Mouse (Mus musculus) lung, embryonic 16.5 days (tissue): ENCODE measurements around the gene Suv39h2. TPM values are rescaled to one million over a fixed set of nuclear protein-coding genes. Genes with fewer than 3 reads are reported as not detected.

ENCODE experiments used
- ATAC-seq: fragments of 200-750 bp; cut with Nextera tagmentation; 2 replicates; pipeline ENCODE4 v1.8.0; 2017; ENCODE audit warnings: low read depth, mild to moderate bottlenecking, moderate library complexity
- H3K27ac ChIP-seq: fragments of 300-500 bp; sonication (generic); 2 replicates; pipeline ENCODE4 v1.5.1; 2014; ENCODE audit warnings: mild to moderate bottlenecking, control low read depth, low read length
- H3K27me3 ChIP-seq: fragments of 300-500 bp; sonication (generic); 2 replicates; pipeline ENCODE4 v1.6.1; 2014; ENCODE audit warnings: low read depth, low read length, mixed read lengths; ENCODE audit not compliant: control insufficient read depth, insufficient read depth
- H3K36me3 ChIP-seq: fragments of 300-500 bp; sonication (generic); 2 replicates; pipeline ENCODE4 v1.6.1; 2014; ENCODE audit warnings: low read length; ENCODE audit not compliant: control insufficient read depth, insufficient read depth
- H3K4me1 ChIP-seq: fragments of 300-500 bp; sonication (generic); replicated peaks from 2 replicates; pipeline ENCODE4 v1.6.1; 2014; ENCODE audit warnings: low read length, mixed read lengths; ENCODE audit not compliant: control insufficient read depth, insufficient read depth
- H3K4me2 ChIP-seq: fragments of 300-500 bp; sonication (generic); 2 replicates; pipeline ENCODE4 v1.6.1; 2014; ENCODE audit warnings: low read depth, low read length, control low read depth
- H3K4me3 ChIP-seq: fragments of 300-500 bp; sonication (generic); 2 replicates; pipeline ENCODE4 v1.5.1; 2014; ENCODE audit warnings: mild to moderate bottlenecking, low read length, control low read depth
- H3K9ac ChIP-seq: fragments of 300-500 bp; sonication (generic); 2 replicates; pipeline ENCODE4 v1.6.1; 2014; ENCODE audit warnings: low read length, control low read depth
- H3K9me3 ChIP-seq: fragments of 300-500 bp; sonication (generic); 2 replicates; pipeline ENCODE4 v1.6.1; 2016; ENCODE audit warnings: low read length; ENCODE audit not compliant: control insufficient read depth
- WGBS: fragments of 180-500 bp; shearing (Covaris S2); extraction: QIAGEN DNeasy Blood & Tissue Kit; methylation state at CpG from one replicate; pipeline ENCODE4 v1.1.7; 2014; 5-methylcytosine and 5-hydroxymethylcytosine counted together
- polyA plus RNA-seq: library from polyadenylated mRNA; unstranded; fragments of >200 nt; fragmentation: Nextera tagmentation; extraction: Ambion mirVana; gene quantifications from 2 replicates; pipeline ENCODE4 v1.2.1, GENCODE M21; 2015

Suv39h2 gene
- polyA plus RNA-seq, 1 experiment from 2014 or later, result 13.5 TPM

- H3K27me3 ChIP-seq, result no peaks in the 10 kb centered on the region
- peaks cover 7% of the 10 kb centered on the region; the same call in 1 of the 2 replicates for H3K4me1 ChIP-seq
- H3K4me3 ChIP-seq, result no peak overlapping the region
- H3K36me3 ChIP-seq, result no peaks in the 10 kb centered on the region
- no peak overlapping the region for H3K27ac ChIP-seq
- WGBS, result 53% methylated on average over 3 of the region's 3 CpGs
- ATAC-seq, result no peak
- H3K9me3 ChIP-seq, result no peaks in the 10 kb centered on the region
- peak overlapping the region; percentile 62; the same call in 1 of the 2 replicates for H3K4me2 ChIP-seq
- no peak overlapping the region for H3K9ac ChIP-seq
Observed at GRCm38 (mm10) chr2:3475746-3476251, 968 bp upstream of the Suv39h2 start.

GRCm38 (mm10) chr2:3474361-3474805, 448 bp downstream of the Suv39h2 start:
- under 1% methylated on average over 41 of the region's 46 CpGs for WGBS
- H3K36me3 ChIP-seq, result no peaks in the 10 kb centered on the region
- peak; percentile 66 for ATAC-seq

GRCm38 (mm10) chr2:3473891-3474290, 940 bp downstream of the Suv39h2 start:
- peak overlapping the region; percentile 94 for H3K27ac ChIP-seq
- no peaks in the 10 kb centered on the region for H3K36me3 ChIP-seq
- peaks cover 7% of the 10 kb centered on the region; the same call in 1 of the 2 replicates for H3K4me1 ChIP-seq
- under 1% methylated on average over 12 of the region's 12 CpGs for WGBS
- peak overlapping the region; percentile 79 for H3K4me2 ChIP-seq
- no peaks in the 10 kb centered on the region for H3K9me3 ChIP-seq
- H3K9ac ChIP-seq, result peak overlapping the region; percentile 89
- no peak for ATAC-seq
- H3K4me3 ChIP-seq, result peak overlapping the region; percentile 95
- no peaks in the 10 kb centered on the region for H3K27me3 ChIP-seq

More at GRCm38 (mm10) chr2:3474361-3474805, 448 bp downstream of the Suv39h2 start:
- Histone ChIP-seq H3K27ac (peak overlapping the region; percentile 94), H3K27me3 (no peaks in the 10 kb centered on the region), H3K4me1 (peaks cover 7% of the 10 kb centered on the region; the same call in 1 of the 2 replicates), H3K9me3 (no peaks in the 10 kb centered on the region), H3K4me3 (peak overlapping the region; percentile 95), H3K4me2 (peak overlapping the region; percentile 79), H3K9ac (peak overlapping the region; percentile 89)

- H3K4me2 ChIP-seq, result no peak overlapping the region
- no peak overlapping the region for H3K9ac ChIP-seq
- no peaks in the 10 kb centered on the region for H3K4me1 ChIP-seq
- WGBS, result 78% methylated on average over 4 of the region's 4 CpGs
- H3K36me3 ChIP-seq, result peaks cover 17% of the 10 kb centered on the region
- no peak overlapping the region for H3K27ac ChIP-seq
- no peaks in the 10 kb centered on the region for H3K9me3 ChIP-seq
- no peak overlapping the region for H3K4me3 ChIP-seq
- no peak for ATAC-seq
- no peaks in the 10 kb centered on the region for H3K27me3 ChIP-seq
Observed at GRCm38 (mm10) chr2:3456590-3456989, 18.2 kb downstream of the Suv39h2 start.

- Histone ChIP-seq H3K36me3 (peaks cover 11% of the 10 kb centered on the region), H3K4me1 (no peaks in the 10 kb centered on the region), H3K4me3 (no peak overlapping the region), H3K9me3 (no peaks in the 10 kb centered on the region), H3K9ac (no peak overlapping the region), H3K27ac (no peak overlapping the region), H3K4me2 (no peak overlapping the region), H3K27me3 (no peaks in the 10 kb centered on the region)
- WGBS, result 77% methylated on average over 3 of the region's 3 CpGs
- no peak for ATAC-seq
Observed at GRCm38 (mm10) chr2:3453096-3453495, 21.7 kb downstream of the Suv39h2 start.

GRCm38 (mm10) chr2:3449431-3449830, 25.4 kb downstream of the Suv39h2 start:
- H3K36me3 ChIP-seq, result peaks cover 9% of the 10 kb centered on the region
- no peak for ATAC-seq
- no peak overlapping the region for H3K4me2 ChIP-seq
- H3K27me3 ChIP-seq, result no peaks in the 10 kb centered on the region
- no peaks in the 10 kb centered on the region for H3K9me3 ChIP-seq
- H3K4me1 ChIP-seq, result no peaks in the 10 kb centered on the region
- WGBS, result 46% methylated on average over 2 of the region's 2 CpGs
- H3K4me3 ChIP-seq, result no peak overlapping the region
- no peak overlapping the region for H3K9ac ChIP-seq
- no peak overlapping the region for H3K27ac ChIP-seq

- H3K9me3 ChIP-seq, result no peaks in the 10 kb centered on the region
- H3K9ac ChIP-seq, result no peak overlapping the region
- ATAC-seq, result no peak
- no peaks in the 10 kb centered on the region for H3K27me3 ChIP-seq
- no peak overlapping the region for H3K27ac ChIP-seq
- no peak overlapping the region for H3K4me2 ChIP-seq
- H3K4me1 ChIP-seq, result no peaks in the 10 kb centered on the region
- 66% methylated on average over 4 of the region's 4 CpGs for WGBS
- H3K36me3 ChIP-seq, result peaks cover 5% of the 10 kb centered on the region; the same call in 1 of the 2 replicates
- no peak overlapping the region for H3K4me3 ChIP-seq
Observed at GRCm38 (mm10) chr2:3445984-3446383, 28.8 kb downstream of the Suv39h2 start.

- Histone ChIP-seq H3K4me3 (no peak overlapping the region), H3K4me1 (no peaks in the 10 kb centered on the region), H3K36me3 (peaks cover 5% of the 10 kb centered on the region; the same call in 1 of the 2 replicates), H3K4me2 (no peak overlapping the region), H3K27me3 (no peaks in the 10 kb centered on the region), H3K9me3 (no peaks in the 10 kb centered on the region), H3K27ac (no peak overlapping the region), H3K9ac (no peak overlapping the region)
- 71% methylated on average over 7 of the region's 7 CpGs for WGBS
- ATAC-seq, result no peak
Observed at GRCm38 (mm10) chr2:3444206-3444605, 30.6 kb downstream of the Suv39h2 start.

GRCm38 (mm10) chr2:3437956-3438355, 36.9 kb downstream of the Suv39h2 start:
- Histone ChIP-seq H3K9me3 (no peaks in the 10 kb centered on the region), H3K27me3 (no peaks in the 10 kb centered on the region), H3K4me1 (no peaks in the 10 kb centered on the region), H3K9ac (no peak overlapping the region), H3K4me3 (no peak overlapping the region), H3K4me2 (no peak overlapping the region), H3K36me3 (peaks cover 2% of the 10 kb centered on the region; the same call in 1 of the 2 replicates), H3K27ac (no peak overlapping the region)
- WGBS, result 67% methylated on average over 7 of the region's 7 CpGs
- no peak for ATAC-seq
